Mouse (Mus musculus) bone marrow, adult 2 months (tissue): ENCODE results near the gene Ntmt1. TPM values are rescaled to one million over a fixed set of nuclear protein-coding genes. Genes with fewer than 3 reads are reported as not detected.
A peak's percentile ranks its signal among the peaks of the same experiment; 100 is the strongest.

Source experiments
- H3K27ac ChIP-seq: fragments of 200-500 bp; 2 replicates; pipeline ENCODE4 v1.5.1; 2012; ENCODE audit warnings: low read depth, mild to moderate bottlenecking, control low read depth, inconsistent platforms, low read length; ENCODE audit not compliant: control insufficient read depth, poor library complexity, insufficient read depth
- H3K4me1 ChIP-seq: fragments of 200-500 bp; 2 replicates; pipeline ENCODE4 v1.6.1; 2011; ENCODE audit warnings: low read length; ENCODE audit not compliant: control insufficient read depth, insufficient read depth
- H3K4me3 ChIP-seq: fragments of 200-500 bp; replicated peaks from 2 replicates; pipeline ENCODE3; 2011; ENCODE audit warnings: mild to moderate bottlenecking, low read depth, low read length, control low read depth; ENCODE audit not compliant: control insufficient read depth
- CTCF ChIP-seq: fragments of 200-500 bp; IDR thresholded peaks from 2 replicates; pipeline ENCODE4 v1.5.1; 2011; ENCODE audit warnings: low read length, control low read depth; ENCODE audit not compliant: control insufficient read depth, insufficient read depth
- POLR2A ChIP-seq: fragments of 200-500 bp; IDR thresholded peaks from 2 replicates; pipeline ENCODE4 v1.6.1; 2011; ENCODE audit warnings: low read depth, mild to moderate bottlenecking, control low read depth, low read length, borderline replicate concordance; ENCODE audit not compliant: control insufficient read depth
- WGBS: fragments of 180-500 bp; shearing (Covaris S2); methylation state at CpG from one replicate; pipeline ENCODE4 v1.1.7; 2018; 5-methylcytosine and 5-hydroxymethylcytosine counted together
- polyA plus RNA-seq: library from polyadenylated mRNA; stranded (reverse); fragments of >200 nt; gene quantifications from 2 replicates; pipeline ENCODE4 v1.2.4, GENCODE M21; 2011; ENCODE audit warnings: low replicate concordance; ENCODE audit not compliant: missing spikeins, insufficient read depth, insufficient read length

Ntmt1 gene
- polyA plus RNA-seq, 1 experiment: 10.2 TPM

DNA sequence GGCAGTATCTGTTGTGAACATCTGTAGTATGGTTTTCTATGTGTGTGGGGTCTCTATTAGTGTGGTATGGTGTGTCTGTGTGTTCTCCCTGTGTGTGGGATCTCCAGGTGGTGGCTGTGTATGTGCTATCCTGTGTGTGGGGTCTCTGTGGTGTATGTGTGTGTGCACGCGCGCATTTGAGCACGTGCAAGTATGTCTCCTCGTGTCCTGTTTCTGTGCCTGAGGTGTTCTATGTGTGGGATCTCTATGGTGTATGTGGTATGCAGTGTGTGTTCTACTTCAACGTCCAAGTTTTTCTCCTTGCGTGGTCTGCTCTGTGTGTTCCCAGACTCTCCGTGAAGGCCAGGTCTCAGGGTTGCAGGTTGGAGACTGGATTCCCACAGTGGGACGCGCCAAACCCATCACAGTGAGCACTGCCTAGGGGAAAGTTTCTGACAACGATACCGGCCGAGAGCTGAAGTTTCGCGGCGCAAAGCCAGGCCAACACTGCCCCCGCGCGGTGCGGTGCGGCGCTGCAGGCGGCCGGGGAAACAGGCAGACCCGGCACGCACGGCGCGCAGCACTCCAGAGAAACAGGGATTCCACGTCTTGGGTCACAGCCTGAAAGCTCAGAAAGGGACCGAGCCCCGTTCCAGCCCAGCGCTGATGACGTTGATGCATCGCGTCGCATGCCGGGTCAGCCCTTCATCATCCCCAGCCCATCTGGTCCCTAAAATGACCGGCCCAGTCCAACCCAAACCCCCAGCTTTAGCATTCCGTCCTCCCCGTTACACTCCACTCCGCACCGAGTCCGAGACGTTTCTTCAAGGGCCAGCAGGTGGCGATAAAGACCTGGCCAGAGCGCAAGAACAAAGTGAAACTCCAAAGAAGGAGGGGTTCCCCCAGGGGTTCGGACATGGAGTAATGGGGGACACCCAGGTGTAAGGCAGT, 13.2 kb upstream of the Ntmt1 start:
- H3K4me3 ChIP-seq: peak overlapping the region; percentile 56
- peaks cover 1% of the 10 kb centered on the region; the same call in 1 of the 2 replicates for H3K4me1 ChIP-seq
- WGBS: 4% methylated on average over 48 of the region's 48 CpGs
- TF ChIP-seq POLR2A: peak; percentile 46; the same call in 1 of the 2 replicates
- TF ChIP-seq CTCF: peak; percentile 95
- H3K27ac ChIP-seq: no peak overlapping the region

DNA sequence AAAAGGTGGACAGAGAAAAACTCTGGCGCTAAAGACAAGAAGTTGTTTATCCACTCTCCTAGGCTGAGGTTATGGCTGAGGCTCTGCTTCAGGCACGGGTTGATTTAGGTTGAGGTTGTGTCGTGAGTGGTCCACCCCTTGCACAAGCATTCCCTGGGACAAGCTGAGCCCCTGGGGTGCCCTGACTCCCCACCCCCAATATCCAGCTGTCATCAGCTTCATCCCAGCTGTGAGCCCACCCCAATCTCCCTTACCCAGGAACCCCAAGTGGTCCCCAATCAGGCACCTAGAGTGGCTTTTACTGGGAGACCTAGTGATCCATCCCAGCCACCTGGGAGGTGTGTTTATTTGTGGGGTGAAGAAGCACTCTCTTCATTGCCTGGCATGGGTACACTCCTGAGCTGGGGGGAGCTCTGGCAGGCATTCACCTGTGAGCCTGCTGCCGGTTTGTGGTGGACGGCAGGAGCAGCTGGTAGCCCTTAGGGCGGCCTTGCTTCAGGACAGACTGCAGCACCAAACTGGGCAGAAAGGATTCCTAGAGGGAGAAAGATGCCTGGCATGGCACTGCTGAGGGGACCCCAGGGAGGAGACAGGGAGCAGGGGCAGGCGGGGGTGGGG, 12.2 kb upstream of the Ntmt1 start:
- whole genome bisulfite sequencing: 79% methylated on average over 7 of the region's 7 CpGs

DNA sequence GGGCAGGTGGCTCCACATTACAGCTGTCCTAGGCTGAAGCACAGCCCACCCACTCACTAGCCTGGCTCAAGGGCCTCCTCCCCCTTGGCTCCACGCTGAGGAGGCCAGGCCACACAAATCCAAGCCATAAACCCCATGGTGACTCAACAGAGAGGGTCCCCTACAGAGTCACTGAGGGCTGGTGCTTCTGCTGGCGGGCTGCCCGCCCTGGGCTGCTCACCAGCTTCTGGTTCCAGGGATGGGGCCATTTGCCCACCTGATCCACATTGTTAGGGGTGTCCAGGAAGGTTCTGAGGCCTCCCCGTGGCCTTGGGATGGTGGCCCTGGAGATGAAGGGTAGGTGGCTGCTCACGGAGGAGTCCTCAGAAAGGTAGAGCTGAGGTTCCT, 11.7 kb upstream of the Ntmt1 start:
- Histone ChIP-seq H3K4me3 (no peak overlapping the region), H3K27ac (no peak overlapping the region), H3K4me1 (peaks cover 1% of the 10 kb centered on the region; the same call in 1 of the 2 replicates)
- WGBS: 68% methylated on average over 5 of the region's 5 CpGs
- TF ChIP-seq CTCF (no peak), POLR2A (no peak)

More for the DNA sequence above, 12.2 kb upstream of the Ntmt1 start:
- no peak for TF ChIP-seq CTCF
- TF ChIP-seq POLR2A: no peak
- Histone ChIP-seq H3K27ac (no peak overlapping the region), H3K4me1 (peaks cover 1% of the 10 kb centered on the region; the same call in 1 of the 2 replicates), H3K4me3 (no peak overlapping the region)

DNA sequence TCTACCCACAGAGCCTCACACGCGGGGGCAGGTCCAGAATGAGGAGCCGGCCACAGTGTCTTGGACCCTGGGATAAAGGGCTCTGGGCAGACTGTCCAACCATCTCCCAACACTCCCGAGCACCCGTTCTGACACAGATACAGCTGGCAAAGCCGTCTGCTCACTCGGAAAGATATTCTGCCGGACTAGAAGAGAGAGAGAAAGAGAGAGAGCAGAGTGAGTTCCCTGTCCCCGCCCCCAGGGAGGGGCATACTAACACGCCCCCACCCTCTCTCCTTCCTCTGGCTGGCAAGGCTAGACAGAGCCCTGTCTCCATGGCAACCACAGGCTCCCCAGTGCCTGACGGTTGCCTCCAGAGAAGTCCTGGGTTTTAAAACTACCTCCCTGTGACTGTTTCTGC, 11.2 kb upstream of the Ntmt1 start:
- Histone ChIP-seq H3K4me1 (peaks cover 1% of the 10 kb centered on the region; the same call in 1 of the 2 replicates), H3K27ac (no peak overlapping the region), H3K4me3 (no peak overlapping the region)
- no peak for TF ChIP-seq CTCF
- 1% methylated on average over 11 of the region's 11 CpGs for WGBS

DNA sequence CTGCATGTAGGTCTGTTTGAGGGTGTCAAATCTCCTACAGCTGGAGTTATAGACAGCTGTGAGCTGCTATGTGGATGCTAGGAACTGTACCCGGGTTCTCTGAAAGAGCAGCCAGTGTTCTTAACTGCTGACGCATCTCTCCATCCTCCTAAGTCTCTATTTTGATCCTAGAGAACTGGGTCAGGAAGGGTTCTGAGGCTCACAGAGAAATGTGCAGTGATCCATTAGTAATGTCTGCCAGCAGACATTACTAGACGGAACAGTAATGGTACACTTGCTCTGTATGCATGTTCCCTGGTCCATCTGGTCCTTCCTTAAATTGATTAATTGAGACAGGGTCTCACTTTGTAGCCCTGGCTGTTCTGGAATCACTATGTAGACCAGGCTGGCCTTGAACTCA, 8.2 kb upstream of the Ntmt1 start:
- WGBS: 88% methylated on average over 3 of the region's 3 CpGs
- TF ChIP-seq CTCF: no peak
- no peak for TF ChIP-seq POLR2A
- H3K4me1 ChIP-seq: no peaks in the 10 kb centered on the region; the same call in 1 of the 2 replicates
- no peak overlapping the region for H3K27ac ChIP-seq
- H3K4me3 ChIP-seq: no peak overlapping the region

DNA sequence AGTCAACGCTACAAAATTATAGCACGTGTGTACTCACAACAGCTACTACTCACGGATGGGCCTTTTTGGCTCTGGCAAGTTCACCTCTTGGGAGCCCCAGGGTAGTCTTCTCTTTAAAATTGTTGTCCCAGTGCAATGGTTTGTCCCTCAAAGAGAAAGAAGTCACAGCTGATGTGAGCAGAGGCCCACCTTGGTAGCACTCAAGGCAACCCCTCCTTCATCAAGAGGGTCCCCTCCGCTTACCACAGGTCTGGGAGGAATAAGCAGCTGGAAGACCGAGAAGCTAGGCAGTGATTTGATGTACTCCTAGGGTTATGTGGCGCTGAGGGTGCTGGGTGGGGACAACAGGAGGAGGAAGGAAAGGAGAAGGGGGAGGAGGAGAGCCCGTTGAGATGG, 7.0 kb upstream of the Ntmt1 start:
- Histone ChIP-seq H3K4me1 (no peaks in the 10 kb centered on the region), H3K27ac (no peak overlapping the region), H3K4me3 (no peak overlapping the region)
- 45% methylated on average over 7 of the region's 7 CpGs for WGBS
- TF ChIP-seq POLR2A: no peak
- TF ChIP-seq CTCF: no peak

DNA sequence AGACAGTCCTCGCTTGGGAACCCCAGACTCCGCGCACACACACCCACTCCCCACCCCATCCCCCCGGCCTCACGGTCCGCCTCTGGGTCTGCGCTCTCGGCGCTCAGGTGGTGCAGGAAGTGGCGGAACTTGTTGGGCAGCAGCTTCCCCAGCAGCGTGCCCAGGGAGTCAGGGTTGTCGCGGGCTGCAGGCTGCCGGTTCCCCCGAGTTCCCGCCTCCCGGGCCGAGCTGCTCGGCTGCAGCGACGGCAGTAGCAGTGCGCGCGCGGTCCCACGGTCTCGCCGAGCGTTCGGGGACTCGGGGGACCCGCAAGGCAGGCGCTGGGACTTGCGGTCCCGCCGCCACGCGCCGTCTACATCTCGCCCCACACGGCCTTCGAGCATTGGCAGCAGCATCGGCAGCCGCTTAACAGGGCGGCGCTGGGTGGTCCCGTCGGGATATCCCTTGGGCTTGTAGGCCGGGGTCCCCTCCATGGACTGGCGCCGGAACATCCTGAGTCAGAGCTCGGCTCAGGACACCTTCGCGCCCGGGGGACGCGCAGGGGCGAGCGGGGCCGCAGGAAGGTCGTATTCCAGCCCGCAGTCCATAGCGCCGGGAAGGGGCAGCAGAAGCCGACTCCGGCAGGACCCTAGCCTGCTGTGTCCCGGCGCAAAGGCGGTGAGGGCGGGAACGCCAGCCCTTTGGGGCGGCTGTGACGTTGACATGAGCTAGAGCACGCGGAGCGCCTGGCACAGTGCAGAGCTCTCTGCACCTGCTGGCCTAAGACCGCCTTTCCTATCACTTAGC, 6.4 kb upstream of the Ntmt1 start:
- 2% methylated on average over 77 of the region's 77 CpGs for WGBS

DNA sequence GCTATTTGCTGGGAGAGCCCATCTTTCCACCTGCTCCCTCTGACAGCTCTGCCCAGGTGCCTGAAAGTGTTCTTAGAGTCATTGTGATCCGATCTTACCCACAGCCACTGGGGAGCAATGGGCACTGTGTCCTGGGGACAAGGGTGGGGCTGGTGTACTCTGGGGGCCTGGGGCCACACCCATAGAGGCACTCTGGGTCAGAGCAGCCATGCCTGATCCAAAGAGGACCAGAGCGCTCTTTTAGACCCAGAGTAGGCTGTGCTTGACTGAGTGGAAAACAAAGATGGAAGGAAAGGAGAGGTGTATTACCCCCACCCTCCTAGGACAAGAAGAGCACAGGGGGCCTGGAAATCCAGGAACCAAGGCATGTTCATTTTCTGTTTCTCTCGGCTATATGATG, 4.0 kb upstream of the Ntmt1 start, which contains the start of gene 1700001O22Rik:
TSS of gene 1700001O22Rik (minus strand) at position 58 of the 400 bp plus-strand sequence.
- H3K4me3 ChIP-seq: no peak within 1 kb of the TSS
- H3K4me1 ChIP-seq: peaks cover 3% of the 10 kb centered on the region
- no peak for TF ChIP-seq POLR2A
- no peak for TF ChIP-seq CTCF
- 81% methylated on average over 3 of the region's 3 CpGs for WGBS
- no peak within 1 kb of the TSS for H3K27ac ChIP-seq

More for the DNA sequence above, 6.4 kb upstream of the Ntmt1 start:
- Histone ChIP-seq H3K4me1 (no peaks in the 10 kb centered on the region), H3K27ac (no peak overlapping the region), H3K4me3 (no peak overlapping the region)
- no peak for TF ChIP-seq CTCF
- no peak for TF ChIP-seq POLR2A
